Mouse (Mus musculus) megakaryocyte, embryonic 14.5 days (primary cell): Measurements from ENCODE around the gene Slc15a1.

Experiments used
- FLI1 ChIP-seq: IDR thresholded peaks from 2 replicates; pipeline ENCODE4 v1.6.1; 2012; ENCODE audit warnings: low read length, inconsistent platforms, mixed read lengths
- GATA1 ChIP-seq: IDR thresholded peaks from 3 replicates; pipeline ENCODE4 v1.6.1; 2012; ENCODE audit warnings: mixed read lengths, low read length, inconsistent platforms, borderline replicate concordance

DNA sequence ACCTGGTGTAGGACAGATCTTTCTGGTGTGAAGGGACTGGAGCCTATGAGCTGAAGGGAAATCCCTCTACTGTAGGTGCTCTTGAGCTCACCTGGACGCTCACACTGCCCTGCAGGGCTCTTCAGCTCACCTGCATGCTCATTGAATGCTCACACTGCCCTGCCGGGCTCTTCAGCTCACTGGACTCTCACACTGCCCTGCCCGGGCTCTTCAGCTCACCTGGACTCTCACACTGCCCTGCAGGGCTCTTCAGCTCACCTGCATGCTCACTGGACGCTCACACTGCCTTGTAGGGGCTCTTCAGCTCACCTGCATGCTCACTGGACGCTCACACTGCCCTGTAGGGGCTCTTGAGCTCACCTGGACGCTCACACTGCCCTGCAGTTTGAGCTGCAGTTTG is 44.8 kb upstream of the Slc15a1 start:
- no peak for TF ChIP-seq GATA1
- no peak for TF ChIP-seq FLI1
